Mouse (Mus musculus) embryonic facial prominence, embryonic 11.5 days (tissue): ENCODE measurements at regions not wholly inside any gene's neighbourhood (a gene's known extent, or its start where the extent isn't known, plus 50 kb on each side); places are given as distances from the start of the nearest gene placed in this dataset.
"Not testable (repeated sequence)": the region's sequence is repeated elsewhere in the genome, so short reads cannot be mapped to it uniquely, and the experiment has no call there.

Source experiments
- ATAC-seq: fragments of 200-750 bp; cut with Nextera tagmentation; replicated peaks from 2 replicates; pipeline ENCODE4 v1.8.0; 2017; ENCODE audit warnings: low read depth; ENCODE audit not compliant: insufficient number of reproducible peaks, low FRiP score, low TSS enrichment
- DNase-seq: peaks from one replicate; pipeline ENCODE4 v3.0.0-alpha.2; 2015; ENCODE audit warnings: low spot score
- H3K27ac ChIP-seq: fragments of 300-500 bp; sonication (generic); replicated peaks from 2 replicates; pipeline ENCODE4 v1.5.1; 2014; ENCODE audit warnings: mild to moderate bottlenecking, low read depth, low read length, control low read depth
- H3K27me3 ChIP-seq: fragments of 300-500 bp; sonication (generic); 2 replicates; pipeline ENCODE4 v1.6.1; 2014; ENCODE audit warnings: mild to moderate bottlenecking, low read length, moderate library complexity, mixed read lengths; ENCODE audit not compliant: control insufficient read depth, insufficient read depth
- H3K36me3 ChIP-seq: fragments of 300-500 bp; sonication (generic); replicated peaks from 2 replicates; pipeline ENCODE4 v1.6.1; 2014; ENCODE audit warnings: low read depth, mild to moderate bottlenecking, low read length, moderate library complexity, mixed read lengths; ENCODE audit not compliant: control insufficient read depth, insufficient read depth
- H3K4me1 ChIP-seq: fragments of 300-500 bp; sonication (generic); 2 replicates; pipeline ENCODE4 v1.6.1; 2014; ENCODE audit warnings: low read length, mixed read lengths; ENCODE audit not compliant: control insufficient read depth, insufficient read depth
- H3K4me2 ChIP-seq: fragments of 300-500 bp; sonication (generic); 2 replicates; pipeline ENCODE4 v1.6.1; 2014; ENCODE audit warnings: low read depth, mild to moderate bottlenecking, control low read depth, low read length, moderate library complexity
- H3K4me3 ChIP-seq: fragments of 300-500 bp; sonication (generic); 2 replicates; pipeline ENCODE4 v1.5.1; 2014; ENCODE audit warnings: low read depth, low read length, control low read depth
- H3K9ac ChIP-seq: fragments of 300-500 bp; sonication (generic); replicated peaks from 2 replicates; pipeline ENCODE4 v1.6.1; 2014; ENCODE audit warnings: mild to moderate bottlenecking, control low read depth, low read length
- H3K9me3 ChIP-seq: fragments of 300-500 bp; sonication (generic); replicated peaks from 2 replicates; pipeline ENCODE4 v1.6.1; 2016; ENCODE audit warnings: mild to moderate bottlenecking, low read length, inconsistent platforms, mixed read lengths; ENCODE audit not compliant: control insufficient read depth
- WGBS: fragments of 180-500 bp; shearing (Covaris S2); extraction: QIAGEN DNeasy Blood & Tissue Kit; methylation state at CpG from one replicate; pipeline ENCODE4 v1.1.7; 2014; 5-methylcytosine and 5-hydroxymethylcytosine counted together

DNA sequence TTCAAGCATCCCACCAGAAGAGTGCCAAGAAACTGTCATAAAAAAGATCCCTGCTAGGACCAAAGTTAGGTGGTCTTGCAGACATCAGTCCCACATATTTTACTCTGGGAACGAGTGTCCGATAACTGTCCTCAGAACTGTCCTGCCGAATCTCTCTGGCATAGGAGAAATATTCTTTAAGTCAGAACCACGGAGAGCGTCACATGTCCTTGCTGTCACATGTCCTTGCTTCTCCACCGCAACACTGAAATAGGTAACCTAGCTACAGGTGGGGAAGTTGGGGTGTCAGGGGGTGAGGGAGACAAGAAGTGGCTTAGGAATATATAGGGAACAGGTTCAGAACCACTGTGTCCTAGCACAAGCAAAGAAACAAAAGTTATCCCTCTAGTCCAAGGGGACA lies 203.5 kb upstream of the Pum3 start:
- 74% methylated on average over 6 of the region's 6 CpGs for WGBS
- H3K9ac ChIP-seq, result no peak overlapping the region
- no peak overlapping the region for H3K27ac ChIP-seq
- no peaks in the 10 kb centered on the region for H3K4me1 ChIP-seq
- H3K4me2 ChIP-seq, result no peak overlapping the region
- DNase-seq (peak; percentile 42), ATAC-seq (no peak)
- H3K36me3 ChIP-seq, result no peaks in the 10 kb centered on the region
- no peaks in the 10 kb centered on the region for H3K27me3 ChIP-seq
- H3K4me3 ChIP-seq, result no peak overlapping the region
- H3K9me3 ChIP-seq, result no peaks in the 10 kb centered on the region

DNA sequence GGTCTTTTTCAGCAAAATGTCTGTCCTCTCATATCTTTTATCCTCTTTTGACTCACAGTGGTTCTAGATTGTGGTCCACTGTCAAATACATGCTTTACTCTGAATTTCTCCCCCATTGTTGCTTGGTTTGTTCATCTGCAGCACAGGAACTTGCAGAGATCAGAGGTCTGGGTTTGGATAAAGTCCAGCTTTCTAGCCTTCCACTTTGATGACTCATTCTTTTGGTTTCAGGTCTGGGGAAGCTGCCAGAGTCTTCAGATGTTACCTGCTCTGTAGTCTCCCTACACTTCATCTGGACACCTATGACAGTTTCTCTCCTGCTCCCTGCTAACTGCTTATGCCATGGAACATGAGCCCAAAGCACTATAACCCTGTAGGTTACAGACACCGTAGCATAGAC lies 198.0 kb upstream of the Pum3 start:
- DNase-seq, result no peak
- no peaks in the 10 kb centered on the region for H3K4me1 ChIP-seq
- no peak overlapping the region for H3K4me3 ChIP-seq
- 75% methylated on average over 1 of the region's 1 CpGs for WGBS
- no peaks in the 10 kb centered on the region for H3K9me3 ChIP-seq
- no peaks in the 10 kb centered on the region for H3K36me3 ChIP-seq
- H3K27me3 ChIP-seq, result no peaks in the 10 kb centered on the region
- H3K9ac ChIP-seq, result no peak overlapping the region
- H3K4me2 ChIP-seq, result no peak overlapping the region
- ATAC-seq, result no peak
- H3K27ac ChIP-seq, result no peak overlapping the region

DNA sequence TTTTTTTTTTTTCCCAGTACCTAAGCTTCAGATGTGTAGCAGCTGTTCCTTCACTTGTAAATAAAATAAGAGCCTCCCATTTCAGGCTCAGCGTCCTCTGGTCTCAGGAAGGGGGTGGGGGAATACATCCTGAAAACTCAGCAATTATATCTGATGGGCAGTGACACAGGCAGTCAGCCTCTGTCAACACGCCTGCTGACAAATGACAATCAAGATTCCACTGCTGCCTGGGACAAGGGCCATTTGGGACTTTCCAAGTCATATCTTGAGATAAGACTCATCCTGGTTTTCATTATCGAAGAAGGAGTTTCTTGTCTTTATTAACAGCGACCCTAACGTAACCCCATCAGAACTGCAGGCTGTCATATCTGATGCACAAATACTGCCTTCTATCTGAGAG lies 187.9 kb upstream of the Pum3 start:
- Histone ChIP-seq H3K9me3 (no peaks in the 10 kb centered on the region), H3K9ac (no peak overlapping the region), H3K4me1 (no peaks in the 10 kb centered on the region), H3K27ac (no peak overlapping the region), H3K4me2 (no peak overlapping the region), H3K27me3 (no peaks in the 10 kb centered on the region), H3K36me3 (no peaks in the 10 kb centered on the region), H3K4me3 (no peak overlapping the region)
- DNase-seq (no peak), ATAC-seq (no peak)
- WGBS, result 66% methylated on average over 5 of the region's 5 CpGs

DNA sequence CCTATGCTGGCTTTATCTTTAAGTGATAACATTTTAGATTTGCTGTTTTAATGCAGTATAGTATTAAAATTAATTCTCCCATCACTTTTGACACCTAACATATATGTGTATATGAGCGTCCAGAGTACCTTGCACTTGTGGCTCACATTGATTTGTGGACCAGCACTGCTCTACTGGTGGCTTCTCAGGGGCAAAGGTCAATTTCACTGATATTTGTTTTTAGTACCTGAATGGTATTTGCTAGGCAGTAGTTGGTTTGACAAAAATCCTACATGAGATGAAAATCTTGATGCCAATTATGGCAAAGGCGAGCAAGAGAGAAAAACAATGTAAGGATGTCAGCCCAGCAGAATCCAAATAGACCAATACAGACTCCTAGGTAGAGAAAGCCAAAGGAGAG lies 177.3 kb upstream of the Pum3 start:
- no peak for DNase-seq
- 92% methylated on average over 2 of the region's 2 CpGs for WGBS

DNA sequence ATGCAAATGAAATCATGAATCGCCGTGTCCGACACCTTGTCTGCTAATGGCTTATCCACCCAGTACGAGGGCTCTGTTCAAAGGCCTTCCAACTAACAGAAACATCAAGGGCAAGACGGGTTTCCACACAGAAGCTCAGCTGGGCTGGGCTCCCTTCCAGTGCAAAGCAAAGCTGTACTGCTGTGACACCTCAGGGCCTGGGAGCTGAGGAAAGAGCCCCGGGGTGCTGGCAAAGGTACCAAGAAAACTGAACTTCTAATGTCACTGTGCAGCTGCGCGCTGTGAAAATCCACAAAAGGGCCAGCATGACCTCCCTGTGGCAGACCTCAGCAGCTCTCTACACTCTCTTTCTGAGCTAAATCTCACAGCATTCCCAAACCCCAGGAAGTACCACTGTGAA lies 173.7 kb upstream of the Pum3 start:
- H3K4me3 ChIP-seq, result no peak overlapping the region
- ATAC-seq (no peak), DNase-seq (no peak)
- H3K4me2 ChIP-seq, result no peak overlapping the region
- H3K27me3 ChIP-seq, result no peaks in the 10 kb centered on the region
- WGBS, result 25% methylated on average over 8 of the region's 8 CpGs
- H3K27ac ChIP-seq, result no peak overlapping the region
- no peaks in the 10 kb centered on the region for H3K36me3 ChIP-seq
- no peaks in the 10 kb centered on the region for H3K4me1 ChIP-seq
- H3K9me3 ChIP-seq, result no peaks in the 10 kb centered on the region
- H3K9ac ChIP-seq, result no peak overlapping the region

More for the DNA sequence above, 177.3 kb upstream of the Pum3 start:
- H3K4me2 ChIP-seq, result no peak overlapping the region
- no peak overlapping the region for H3K9ac ChIP-seq
- no peak overlapping the region for H3K4me3 ChIP-seq
- H3K9me3 ChIP-seq, result no peaks in the 10 kb centered on the region
- no peaks in the 10 kb centered on the region for H3K36me3 ChIP-seq
- H3K27me3 ChIP-seq, result no peaks in the 10 kb centered on the region
- no peaks in the 10 kb centered on the region for H3K4me1 ChIP-seq
- no peak for ATAC-seq
- H3K27ac ChIP-seq, result no peak overlapping the region

DNA sequence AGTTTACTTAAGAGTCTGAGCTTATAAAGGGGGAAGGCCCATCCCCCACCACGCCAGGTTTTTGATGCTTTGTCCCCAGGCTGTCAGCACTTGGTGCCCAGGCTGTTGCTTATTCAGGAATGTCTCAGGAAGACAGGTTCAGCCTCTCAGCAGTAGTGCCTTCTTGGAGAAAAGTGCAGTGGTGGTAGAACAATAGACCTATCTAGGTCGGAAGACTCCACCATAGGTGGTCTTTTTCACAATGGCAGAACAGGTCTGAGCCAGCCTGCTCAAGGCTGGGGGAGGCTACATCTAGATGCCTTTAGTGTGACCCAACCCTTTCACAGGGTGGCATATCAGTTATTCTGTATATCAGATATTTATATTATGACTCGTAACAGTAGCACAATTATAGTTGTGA lies 171.9 kb upstream of the Pum3 start:
- H3K9ac ChIP-seq, result no peak overlapping the region
- ATAC-seq (no peak), DNase-seq (no peak)
- no peaks in the 10 kb centered on the region for H3K9me3 ChIP-seq
- H3K36me3 ChIP-seq, result no peaks in the 10 kb centered on the region
- WGBS, result 73% methylated on average over 3 of the region's 3 CpGs
- H3K27ac ChIP-seq, result no peak overlapping the region
- no peak overlapping the region for H3K4me3 ChIP-seq
- H3K27me3 ChIP-seq, result no peaks in the 10 kb centered on the region
- H3K4me1 ChIP-seq, result no peaks in the 10 kb centered on the region
- no peak overlapping the region for H3K4me2 ChIP-seq

DNA sequence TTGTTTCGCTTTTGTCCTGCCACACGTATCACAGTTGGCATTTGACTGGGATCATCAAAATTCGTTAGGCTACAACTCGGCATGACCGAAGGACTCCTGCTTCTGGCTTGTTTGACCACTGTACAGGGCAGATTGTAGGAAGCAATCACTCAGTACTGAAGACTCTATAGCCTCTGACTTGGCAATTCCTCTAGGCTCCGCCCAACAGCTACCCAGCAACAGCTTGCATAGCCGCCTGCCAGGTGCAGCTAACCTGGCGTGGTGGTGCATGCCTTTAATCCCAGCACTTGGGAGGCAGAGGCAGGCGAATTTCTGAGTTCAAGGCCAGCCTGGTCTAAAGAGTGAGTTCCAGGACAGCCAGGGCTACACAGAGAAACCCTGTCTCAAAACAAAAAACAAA lies 170.8 kb upstream of the Pum3 start:
- DNase-seq, ATAC-seq: not testable (repeated sequence)

DNA sequence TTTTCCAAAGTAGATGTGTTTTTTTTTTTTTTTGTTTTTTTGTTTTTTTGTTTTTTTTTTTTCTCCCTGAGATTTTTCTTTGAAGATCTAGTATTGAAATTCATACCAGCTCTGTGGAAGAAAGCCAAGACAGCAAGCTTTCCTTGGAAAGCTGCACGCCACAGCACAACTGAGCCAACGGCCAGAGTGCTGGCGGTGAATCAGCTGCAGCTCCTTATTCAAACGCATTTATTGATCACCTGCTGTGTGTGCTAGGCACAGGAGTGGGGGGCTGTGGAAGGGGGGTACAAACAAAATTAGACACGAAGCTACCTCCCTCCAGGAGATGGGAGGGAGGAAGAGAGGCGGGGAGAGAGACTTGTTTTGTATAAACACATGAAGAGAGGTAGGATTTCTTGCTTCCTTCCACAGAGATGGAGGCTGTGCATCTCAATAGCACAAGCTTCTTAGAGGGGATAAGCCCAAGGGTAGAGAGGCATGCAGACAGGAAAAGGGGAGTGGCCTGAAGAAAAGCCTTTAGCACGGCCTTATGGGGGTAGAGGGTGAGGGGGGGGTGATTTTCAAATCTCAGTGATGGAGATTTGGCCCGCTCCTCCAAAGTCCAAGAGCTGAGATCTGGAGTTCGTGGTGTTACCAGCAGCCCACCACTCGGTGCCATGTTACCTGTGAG lies 170.1 kb upstream of the Pum3 start:
- Histone ChIP-seq H3K9ac (no peak overlapping the region), H3K27ac (no peak overlapping the region), H3K4me2 (no peak overlapping the region), H3K4me1 (no peaks in the 10 kb centered on the region), H3K9me3 (no peaks in the 10 kb centered on the region), H3K4me3 (no peak overlapping the region), H3K27me3 (no peaks in the 10 kb centered on the region), H3K36me3 (no peaks in the 10 kb centered on the region)
- no peak for ATAC-seq
- 45% methylated on average over 10 of the region's 10 CpGs for WGBS
- no peak for DNase-seq

More for the DNA sequence above, 170.8 kb upstream of the Pum3 start:
- H3K4me3 ChIP-seq, H3K9me3 ChIP-seq, H3K27ac ChIP-seq, H3K4me1 ChIP-seq, H3K9ac ChIP-seq, H3K4me2 ChIP-seq, H3K27me3 ChIP-seq, H3K36me3 ChIP-seq: not testable (repeated sequence)
- 87% methylated on average over 9 of the region's 9 CpGs for WGBS
